10 mouse cellular contexts compared by ENCODE assay signal in genomic region chr1:35935099-35935651, GRCm38 (mm10).
A peak's percentile ranks its signal among the peaks of the same experiment; 100 is the strongest.
DNase-seq lines count a peak whose midpoint lies in the region; TF ChIP-seq lines count a peak whose summit lies in the region.
"Had no signal": no experiment of that assay in that cellular context is flagged by ENCODE, and none has a peak within 500 bp of the region (broad histone marks: within the 10 kb centered on the region; RNA-seq: fewer than 3 reads in every experiment).

No protein-coding gene starts in this region.

- no peak for TF ChIP-seq RAD21 in MEL (IDR thresholded peaks at IDR 0.05; ENCODE audit: low read depth, low read length)

- H3K9ac ChIP-seq in MEL (ENCODE audit: control insufficient read depth, low read depth, low read length, poor library complexity, severe bottlenecking), result no peak overlapping the region
- H3K9ac ChIP-seq: limb, embryonic 15.5 days; stomach, embryonic 15.5 days had no signal

- no peak for TF ChIP-seq CTCF in MEL (IDR thresholded peaks at IDR 0.05 in 2 of 3, conservative IDR thresholded peaks at IDR 0.05 in 1 of 3; ENCODE audit: control insufficient read depth in 1 of 3, insufficient read depth in 1 of 3, low read depth in 2 of 3, low read length in 3 of 3, poor library complexity in 1 of 3, severe bottlenecking in 1 of 3)

- no peaks in the 10 kb centered on the region for H3K79me2 ChIP-seq in MEL (ENCODE audit: control insufficient read depth, insufficient read depth, low read length, poor library complexity)

- no peaks in the 10 kb centered on the region for H3K4me1 ChIP-seq in MEL (ENCODE audit: control insufficient read depth in 1 of 2, insufficient read depth in 2 of 2, low read length in 2 of 2)

- TF ChIP-seq EP300 in MEL (IDR thresholded peaks at IDR 0.05; ENCODE audit: low read depth in 1 of 2, low read length in 2 of 2), result 0 out of 4 replicates have a peak, but pooled peaks of 1 of the 2 experiments have one; percentile 9

- H3K27me3 ChIP-seq in MEL (ENCODE audit: control insufficient read depth in 1 of 2, insufficient read depth in 2 of 2, low read length in 2 of 2), result no peaks in the 10 kb centered on the region
- H3K27me3 ChIP-seq: limb, embryonic 15.5 days; stomach, embryonic 15.5 days had no signal

- intact Hi-C loops in left cerebral cortex, postnatal 25 days (cut with DNase I), result loop anchor here (5.0 kb wide), 1 partner anchor 62 kb away; no protein-coding TSS in a partner anchor

- TF ChIP-seq POLR2A in MEL (IDR thresholded peaks at IDR 0.05; ENCODE audit: control insufficient read depth in 1 of 2, insufficient read depth in 1 of 2, low read depth in 1 of 2, low read length in 2 of 2, poor library complexity in 1 of 2), result no peak

- H3K27ac ChIP-seq in MEL (ENCODE audit: control insufficient read depth, low read depth, low read length), result no peak overlapping the region
- H3K27ac ChIP-seq: limb, embryonic 15.5 days; stomach, embryonic 15.5 days had no signal

- H3K9me3 ChIP-seq in MEL (replicated peaks; ENCODE audit: insufficient read depth, low read length), result no peaks in the 10 kb centered on the region
- H3K9me3 ChIP-seq: limb, embryonic 15.5 days; stomach, embryonic 15.5 days had no signal

- DNase-seq in 416B (ENCODE audit: low read depth) (peak; percentile 97), MEL (ENCODE audit: low read depth, low spot score) (peak; percentile 6)
- DNase-seq in heart, adult 8-10 months (ENCODE audit: low spot score), result peak; percentile 71
- DNase-seq in left cerebral cortex, postnatal 25 days (ENCODE audit: low spot score in 2 of 2), result peak; percentile 26 to 87
- no peak for DNase-seq in cerebellum, postnatal 4 days (ENCODE audit: low spot score in 2 of 2)
- no peak for DNase-seq in thymus, postnatal 0 days (ENCODE audit: low spot score)
- no peak for DNase-seq in testis, postnatal 10 days (ENCODE audit: low spot score)
- DNase-seq in thymus, postnatal 14 days, result no peak

- no peak overlapping the region for H3K4me3 ChIP-seq in MEL (ENCODE audit: control insufficient read depth in 1 of 2, insufficient read depth in 1 of 2, low read depth in 2 of 2, low read length in 2 of 2)
- H3K4me3 ChIP-seq: limb, embryonic 15.5 days; stomach, embryonic 15.5 days had no signal

- H3K36me3 ChIP-seq in MEL (ENCODE audit: control insufficient read depth in 1 of 2, insufficient read depth in 2 of 2, low read length in 2 of 2), result no peaks in the 10 kb centered on the region
- H3K36me3 ChIP-seq: limb, embryonic 15.5 days; stomach, embryonic 15.5 days had no signal

TF ChIP-seq in MEL, 35 proteins besides CTCF, POLR2A, EP300 and RAD21:
- no peak for TF ChIP-seq MAX (IDR thresholded peaks at IDR 0.05; ENCODE audit: low read length)
- no peak for TF ChIP-seq TAL1 (IDR thresholded peaks at IDR 0.05; ENCODE audit: low read length)
- no peak for TF ChIP-seq GATA1 (IDR thresholded peaks at IDR 0.05; ENCODE audit: low read depth, low read length)
- no peak for TF ChIP-seq TBP (IDR thresholded peaks at IDR 0.05; ENCODE audit: low read depth, low read length)
- TF ChIP-seq SMC3 (IDR thresholded peaks at IDR 0.05; ENCODE audit: low read depth, low read length), result no peak
- TF ChIP-seq USF2 (IDR thresholded peaks at IDR 0.05; ENCODE audit: borderline replicate concordance in 1 of 2, insufficient read depth in 1 of 2, low read depth in 1 of 2, low read length in 2 of 2), result no peak
- no peak for TF ChIP-seq SIN3A (IDR thresholded peaks at IDR 0.05; ENCODE audit: low read length)
- TF ChIP-seq MXI1 (IDR thresholded peaks at IDR 0.05; ENCODE audit: low read depth, low read length), result no peak
- no peak for TF ChIP-seq TCF12 (IDR thresholded peaks at IDR 0.05; ENCODE audit: low read depth, low read length)
- TF ChIP-seq NRF1 (IDR thresholded peaks at IDR 0.05; ENCODE audit: insufficient read depth, low read depth, low read length, poor library complexity, severe bottlenecking), result no peak
- TF ChIP-seq GABPA (IDR thresholded peaks at IDR 0.05; ENCODE audit: low read depth, low read length), result no peak
- TF ChIP-seq MEF2A (IDR thresholded peaks at IDR 0.05; ENCODE audit: extremely low read depth, insufficient replicate concordance, low read depth, low read length, poor library complexity, severe bottlenecking), result no peak
- no peak for TF ChIP-seq JUND (IDR thresholded peaks at IDR 0.05; ENCODE audit: low read depth, low read length)
- TF ChIP-seq POLR2AphosphoS5 (IDR thresholded peaks at IDR 0.05; ENCODE audit: borderline replicate concordance, low read depth, low read length), result no peak

Comparison
In these comparisons a context has a peak if more than half of its experiments do, and no peak if none do; other contexts are left out.
1. DNase-seq: peak in 416B (single experiment), MEL (single experiment), heart, adult 8-10 months (single experiment) and left cerebral cortex, postnatal 25 days (2 of 2); none in cerebellum, postnatal 4 days (0 of 2), thymus, postnatal 0 days (single experiment), testis, postnatal 10 days (single experiment) and thymus, postnatal 14 days (single experiment).